Mouse (Mus musculus): ENCODE measurements at regions not wholly inside any gene's neighbourhood (a gene's known extent, or its start where the extent isn't known, plus 50 kb on each side); places are given as distances from the start of the nearest gene placed in this dataset.

DNA sequence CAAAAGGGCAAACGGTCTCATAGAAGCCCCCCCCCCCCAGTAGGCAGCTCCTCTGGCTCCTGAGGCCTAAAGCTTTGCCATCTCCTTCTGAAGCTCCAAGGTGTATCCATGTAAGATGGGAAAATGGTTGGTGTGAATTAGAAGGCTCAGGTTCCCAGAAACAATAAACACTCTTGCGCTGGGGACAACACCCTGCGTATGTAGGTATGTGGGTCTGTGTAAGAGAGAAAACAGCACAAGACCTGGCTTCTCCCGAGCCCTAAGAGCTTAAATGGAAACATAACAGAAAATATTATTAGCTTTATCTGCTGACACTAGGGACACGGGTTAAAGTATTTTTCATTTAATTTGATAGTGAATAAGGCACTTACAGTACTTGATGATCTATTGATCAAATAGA lies 79.9 kb upstream of the Tbca start:
- DNase-seq (ENCODE audit: low spot score), result no peak

DNA sequence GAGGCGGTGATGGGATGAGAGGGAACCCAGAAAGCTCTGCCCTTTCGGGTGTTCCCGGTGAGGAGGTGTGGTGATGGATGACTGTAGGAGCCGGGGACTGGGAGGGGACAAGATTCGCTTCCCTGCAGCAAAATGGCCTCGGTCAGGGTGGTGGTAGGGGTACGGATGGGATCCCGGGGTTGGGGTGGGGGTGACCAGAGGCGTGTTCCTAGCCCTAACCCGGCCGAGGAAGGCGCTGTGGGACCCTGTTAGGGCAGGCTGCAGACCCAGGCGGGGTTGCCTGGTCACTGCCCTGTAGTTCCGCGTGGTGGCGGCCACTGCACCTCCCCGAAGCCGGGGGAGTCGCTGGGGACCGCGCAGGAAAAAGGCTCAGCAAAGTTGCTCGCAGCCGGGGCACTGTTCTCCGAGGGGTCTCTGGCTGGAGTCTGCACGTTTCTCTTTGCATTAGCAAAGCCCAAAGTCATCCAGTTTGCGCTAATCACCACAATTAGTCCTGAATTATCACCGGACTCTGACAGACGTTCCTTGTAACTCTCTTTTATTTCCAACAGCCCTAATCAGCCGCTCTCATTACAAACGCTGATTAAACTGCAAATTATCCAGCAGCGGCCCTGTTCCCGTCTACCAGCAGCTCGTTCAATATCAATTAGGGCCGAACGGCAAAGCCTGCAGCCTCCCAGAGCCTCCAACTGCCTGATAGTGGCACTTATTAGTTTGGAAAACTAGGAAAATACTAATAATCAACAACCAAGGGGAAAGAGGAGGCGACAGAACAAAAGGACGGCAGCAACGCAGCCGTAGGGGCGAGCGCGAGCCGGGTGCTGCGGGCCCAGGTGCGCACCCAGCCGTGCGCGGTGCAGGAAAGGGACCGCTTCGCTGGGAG lies 78.8 kb upstream of the Tbca start:
- no peak for DNase-seq (ENCODE audit: low spot score)

DNA sequence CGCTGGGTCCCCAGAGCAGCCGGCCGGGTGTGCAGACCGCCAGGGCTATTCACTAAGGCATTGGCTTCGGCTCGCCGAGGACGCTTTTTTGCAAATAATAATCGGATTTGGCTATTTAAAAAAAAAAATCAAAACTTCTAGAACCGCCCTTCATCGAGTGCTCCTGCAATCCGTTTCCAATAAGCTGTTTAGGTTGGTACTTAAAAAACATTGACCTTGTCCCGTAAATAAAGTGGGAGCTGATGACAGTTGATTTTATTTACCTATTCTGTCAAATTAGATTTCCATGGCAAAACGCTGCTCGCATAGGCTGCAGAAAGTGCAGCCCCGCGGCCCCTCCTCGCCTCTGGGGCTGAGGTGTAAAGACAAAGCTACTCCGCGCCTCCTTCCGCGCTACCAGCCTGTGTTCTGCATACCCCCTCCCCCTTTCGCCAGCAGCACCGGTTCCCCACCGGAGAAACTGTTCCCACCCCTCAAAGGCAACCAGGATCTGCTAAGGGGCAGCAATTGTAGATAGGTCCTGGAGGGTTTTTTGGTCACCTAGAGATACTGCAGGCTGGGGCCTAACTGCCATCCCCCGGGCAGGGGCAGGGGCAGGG lies 78.0 kb upstream of the Tbca start:
- no peak for DNase-seq (ENCODE audit: low spot score)

DNA sequence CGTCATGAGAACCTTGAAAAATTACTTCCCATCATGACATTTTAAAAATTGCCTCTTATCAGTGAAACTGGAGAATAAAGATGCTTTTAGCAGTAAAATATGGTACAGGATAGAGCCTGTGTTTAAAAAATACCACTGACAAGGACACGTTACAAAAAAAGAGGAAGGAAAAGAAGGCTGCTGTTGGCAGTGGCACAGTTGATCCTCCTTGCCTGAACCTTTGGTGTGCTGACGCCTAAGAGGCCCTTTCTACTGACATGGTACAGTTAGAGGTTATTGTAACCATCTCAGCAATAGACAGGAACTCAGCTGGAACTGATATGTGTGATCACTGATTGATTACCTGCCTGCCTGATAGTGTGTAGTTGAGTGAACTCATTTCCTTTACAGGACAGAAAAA lies 75.3 kb upstream of the Tbca start:
- no peak for DNase-seq (ENCODE audit: low spot score)

DNA sequence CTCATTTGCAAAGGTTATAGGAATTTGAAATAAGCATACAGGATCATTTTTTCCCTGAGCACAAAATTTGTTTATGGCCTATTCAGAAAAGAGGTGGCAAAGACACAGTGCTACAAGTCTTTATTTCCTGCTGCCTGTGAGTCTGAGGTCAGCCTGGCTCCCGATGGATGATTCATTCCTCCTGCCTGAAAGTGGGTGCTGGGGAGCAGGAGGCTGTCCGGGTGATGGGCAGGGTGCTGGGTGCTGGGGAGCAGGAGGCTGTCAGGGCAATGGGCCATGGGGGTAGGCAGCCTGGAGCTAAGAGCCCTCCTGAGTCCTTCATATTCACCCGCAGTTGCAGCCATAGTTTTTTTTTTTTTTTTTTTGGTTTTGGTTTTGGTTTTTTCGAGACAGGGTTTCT lies 67.1 kb upstream of the Tbca start:
- DNase-seq (ENCODE audit: low spot score), result no peak

Measured in testis, postnatal 14 days (tissue).